Mouse (Mus musculus) cerebellum, adult 2 months (tissue): ENCODE results near the gene Myoz2. TPM values are rescaled to one million over a fixed set of nuclear protein-coding genes. Genes with fewer than 3 reads are reported as not detected.

Experiments used
- DNase-seq, 2 experiments: peaks; one replicate each; pipeline ENCODE4 v3.0.0; 2021
- H3K27ac ChIP-seq: fragments of 200-500 bp; 2 replicates; pipeline ENCODE4 v1.5.1; 2012; ENCODE audit warnings: low read length, control low read depth, inconsistent platforms; ENCODE audit not compliant: insufficient read depth
- H3K27me3 ChIP-seq: fragments of 200-500 bp; 2 replicates; pipeline ENCODE4 v1.6.1; 2012; ENCODE audit warnings: inconsistent platforms, mild to moderate bottlenecking, low read length, moderate library complexity; ENCODE audit not compliant: control insufficient read depth, insufficient read depth
- H3K4me1 ChIP-seq: fragments of 200-500 bp; 2 replicates; pipeline ENCODE4 v1.6.1; 2011; ENCODE audit warnings: low read length; ENCODE audit not compliant: control insufficient read depth, insufficient read depth
- H3K4me3 ChIP-seq: fragments of 200-500 bp; replicated peaks from 2 replicates; pipeline ENCODE3; 2011; ENCODE audit warnings: mild to moderate bottlenecking, low read depth, low read length, control low read depth; ENCODE audit not compliant: insufficient read depth
- CTCF ChIP-seq: fragments of 200-500 bp; IDR thresholded peaks from 2 replicates; pipeline ENCODE4 v1.5.1; 2011; ENCODE audit warnings: low read depth, mild to moderate bottlenecking, control low read depth, low read length, moderate library complexity, borderline replicate concordance; ENCODE audit not compliant: insufficient read depth
- POLR2A ChIP-seq: fragments of 200-500 bp; IDR thresholded peaks from 2 replicates; pipeline ENCODE4 v1.6.1; 2011; ENCODE audit warnings: low read length, control low read depth, borderline replicate concordance; ENCODE audit not compliant: insufficient read depth
- WGBS: fragments of 180-500 bp; shearing (Covaris S2); methylation state at CpG from one replicate; pipeline ENCODE4 v1.1.7; 2018; 5-methylcytosine and 5-hydroxymethylcytosine counted together
- polyA plus RNA-seq: library from polyadenylated mRNA; depleted of rRNA; stranded (reverse); fragments of >200 nt; gene quantifications from 2 replicates; pipeline ENCODE4 v1.2.3, GENCODE M21; 2012

Gene Myoz2
- polyA plus RNA-seq, 1 experiment = 0.11 TPM

DNA sequence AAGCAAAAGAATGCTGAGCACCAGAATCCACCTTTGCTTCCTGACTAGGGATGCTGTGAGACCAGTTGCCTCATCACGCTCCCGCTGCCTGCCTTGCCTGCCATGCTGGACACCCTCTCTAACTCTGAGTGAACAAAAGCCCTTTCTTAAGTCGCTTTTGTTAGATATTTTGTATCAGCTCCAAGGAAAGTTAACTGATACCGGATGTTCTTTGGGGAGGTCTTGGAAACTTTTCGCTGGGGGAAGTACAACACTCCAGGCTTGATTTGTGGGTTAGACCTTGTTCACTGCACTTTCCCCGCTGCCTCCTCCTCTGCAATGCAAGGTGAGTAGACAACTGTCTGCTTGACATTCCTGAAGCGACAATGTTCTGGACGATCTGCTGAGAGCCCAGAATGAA, 36.3 kb downstream of the Myoz2 start:
- TF ChIP-seq POLR2A (no peak), CTCF (no peak)
- no peak for DNase-seq
- 80% methylated on average over 8 of the region's 8 CpGs for WGBS
- H3K27ac ChIP-seq = no peak overlapping the region
- no peaks in the 10 kb centered on the region for H3K4me1 ChIP-seq
- H3K4me3 ChIP-seq = no peak overlapping the region
- no peaks in the 10 kb centered on the region for H3K27me3 ChIP-seq

DNA sequence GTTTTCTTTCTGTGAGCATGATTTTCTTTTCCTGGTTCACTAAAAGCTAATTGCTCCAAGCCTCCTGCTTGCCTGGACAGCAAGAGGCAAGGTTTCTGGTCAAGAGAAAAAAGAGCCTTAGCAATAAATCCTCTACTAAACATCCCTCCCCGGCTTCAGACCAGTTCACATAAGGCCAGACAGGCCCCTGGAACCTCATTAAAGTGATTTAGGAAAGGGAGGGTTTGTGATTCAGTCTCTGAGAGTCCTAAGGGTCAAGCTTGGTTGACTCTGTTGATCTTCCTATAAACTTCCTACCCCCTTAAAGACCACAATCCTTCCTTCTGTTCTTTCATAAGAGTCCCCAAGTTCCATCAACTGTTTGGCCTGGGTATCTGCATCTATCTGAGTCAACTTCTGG, 37.8 kb downstream of the Myoz2 start:
- Histone ChIP-seq H3K27ac (no peak overlapping the region), H3K4me3 (no peak overlapping the region)
- 89% methylated on average over 1 of the region's 1 CpGs for WGBS

DNA sequence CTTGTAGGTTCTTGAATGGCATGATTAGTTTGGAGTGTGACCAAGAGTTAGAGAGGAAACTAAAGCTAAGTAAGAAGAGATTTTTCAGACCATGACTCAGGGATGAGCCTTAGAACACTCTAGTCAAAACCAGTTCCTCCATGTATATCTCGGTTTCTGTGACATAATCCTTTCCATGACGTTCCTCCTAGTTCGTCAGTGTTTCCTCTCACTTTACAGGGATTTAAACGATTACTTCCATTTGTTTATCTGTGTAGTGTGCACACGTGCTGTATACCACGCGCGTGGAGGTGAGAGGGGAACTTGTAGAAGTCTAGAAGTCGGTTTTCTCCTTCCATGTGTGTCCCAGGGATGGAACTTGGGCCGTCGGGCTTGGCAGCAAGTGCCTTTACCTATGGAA, 47.9 kb downstream of the Myoz2 start:
- H3K27me3 ChIP-seq = no peaks in the 10 kb centered on the region
- WGBS = 92% methylated on average over 11 of the region's 11 CpGs
- DNase-seq = no peak
- H3K4me1 ChIP-seq = no peaks in the 10 kb centered on the region
- TF ChIP-seq POLR2A = no peak
- no peak for TF ChIP-seq CTCF
- no peak overlapping the region for H3K4me3 ChIP-seq
- H3K27ac ChIP-seq = no peak overlapping the region

More for the DNA sequence above, 37.8 kb downstream of the Myoz2 start:
- Histone ChIP-seq H3K4me1 (no peaks in the 10 kb centered on the region), H3K27me3 (no peaks in the 10 kb centered on the region)
- no peak for TF ChIP-seq CTCF
- TF ChIP-seq POLR2A = no peak
- no peak for DNase-seq

- H3K4me1 ChIP-seq = no peaks in the 10 kb centered on the region
- DNase-seq = no peak
- 58% methylated on average over 1 of the region's 1 CpGs for WGBS
- no peaks in the 10 kb centered on the region for H3K27me3 ChIP-seq
- H3K27ac ChIP-seq = no peak overlapping the region
- no peak for TF ChIP-seq POLR2A
- no peak for TF ChIP-seq CTCF
- no peak overlapping the region for H3K4me3 ChIP-seq
These were observed 48.4 kb downstream of the Myoz2 start for GRCm38 (mm10) chr3:122986386-122986785.

DNA sequence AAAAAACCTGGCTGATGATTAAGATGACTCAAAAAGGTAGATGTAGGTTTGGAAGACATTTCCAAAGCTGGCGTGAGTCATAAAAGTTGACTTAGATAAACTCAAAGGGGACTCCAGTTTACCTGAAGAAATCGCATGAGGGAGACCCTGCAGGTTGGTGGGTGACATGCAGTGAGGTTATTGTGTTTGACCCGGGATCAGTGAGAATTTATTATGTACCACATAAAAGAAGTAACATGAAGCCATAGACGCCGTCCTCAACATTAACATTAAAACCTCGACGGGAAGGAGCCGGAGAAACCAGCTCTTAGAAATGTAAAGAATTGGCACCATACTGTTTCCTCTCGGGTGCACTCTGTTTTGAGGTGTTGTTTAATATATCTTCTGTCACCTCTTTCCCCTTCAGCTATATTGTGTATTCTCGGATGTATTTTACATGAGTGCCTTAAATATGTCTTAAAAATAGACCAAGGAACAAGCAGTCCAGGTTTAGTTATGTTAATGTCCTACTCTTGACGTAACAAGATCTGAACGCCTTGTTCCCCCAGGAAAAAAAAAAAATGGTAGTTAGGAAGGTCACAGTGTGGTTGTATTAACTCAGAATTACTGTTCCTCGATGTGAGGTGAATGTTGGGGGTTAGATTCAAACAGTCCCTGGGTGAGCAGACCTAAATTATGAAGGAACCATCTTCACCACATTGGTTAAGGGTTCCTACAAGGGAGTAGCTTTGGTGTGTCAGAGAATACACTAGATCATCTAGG, 49.5 kb downstream of the Myoz2 start:
- TF ChIP-seq POLR2A (no peak), CTCF (no peak)
- WGBS = 18% methylated on average over 13 of the region's 13 CpGs
- Histone ChIP-seq H3K27me3 (no peaks in the 10 kb centered on the region), H3K4me3 (peak overlapping the region; percentile 60), H3K4me1 (no peaks in the 10 kb centered on the region), H3K27ac (0 out of 2 replicates have a peak overlapping the region, but pooled peaks have one; percentile 91)
- DNase-seq = peak in 1 of 2 experiments; percentile 18

DNA sequence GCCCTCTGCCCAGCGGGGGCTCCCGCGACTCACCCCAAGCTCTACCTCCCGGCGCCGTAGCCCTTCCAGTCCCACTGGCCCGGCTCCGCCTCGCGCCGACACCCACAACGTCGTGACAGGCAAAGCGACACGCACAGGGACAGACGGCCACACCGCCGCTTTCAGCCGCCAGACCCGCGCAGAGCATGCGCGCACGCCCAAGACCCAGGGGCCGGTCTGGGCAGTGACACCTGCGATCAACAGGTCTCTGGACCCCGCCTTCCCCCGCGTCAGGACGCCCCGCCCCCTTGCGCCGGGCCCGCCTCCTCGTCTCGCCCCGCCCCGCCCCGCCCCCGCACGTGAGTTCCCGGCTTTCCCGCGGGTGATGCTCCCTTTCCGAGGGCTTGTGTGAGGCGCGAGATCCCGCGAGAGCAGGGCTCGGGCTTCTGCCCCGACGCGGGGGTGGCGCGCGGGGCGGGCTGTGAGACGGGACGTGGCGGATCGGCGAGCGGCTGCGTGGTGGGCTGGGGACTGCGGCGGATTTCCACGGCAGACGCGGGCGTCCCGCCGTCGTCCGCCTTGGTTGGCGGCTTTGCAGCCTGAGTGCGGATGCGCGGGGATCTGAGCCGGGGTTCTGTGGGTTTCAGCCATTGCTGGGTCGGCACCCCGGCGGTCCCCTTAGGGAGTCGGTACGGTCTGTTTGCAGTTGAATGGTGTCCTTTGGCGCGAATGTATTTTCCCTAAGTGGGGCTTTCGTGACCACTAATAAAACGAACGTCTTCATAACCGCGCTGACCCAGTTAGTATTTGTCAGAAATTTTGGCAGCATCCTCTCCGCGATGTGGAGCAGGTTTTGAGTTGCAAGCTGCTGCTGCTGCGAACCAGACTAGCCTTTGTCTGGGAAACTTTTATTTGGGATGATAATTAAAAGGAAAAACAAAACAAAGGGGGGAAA, 50.3 kb downstream of the Myoz2 start, which contains the start of gene Usp53:
Gene Usp53, minus strand, starts transcription at position 262 of the 934 bp plus-strand sequence.
- WGBS = under 1% methylated on average over 94 of the region's 94 CpGs
- peak within 1 kb of the TSS; percentile 91 for H3K27ac ChIP-seq
- no peak for TF ChIP-seq CTCF
- TF ChIP-seq POLR2A = peak; percentile 83

GRCm38 (mm10) chr3:122983849-122984248, 51.0 kb downstream of the Myoz2 start:
- TF ChIP-seq POLR2A (no peak), CTCF (no peak)
- Histone ChIP-seq H3K4me1 (no peaks in the 10 kb centered on the region), H3K4me3 (peak overlapping the region; percentile 95), H3K27me3 (no peaks in the 10 kb centered on the region), H3K27ac (peak overlapping the region; percentile 85)
- no peak for DNase-seq
- under 1% methylated on average over 30 of the region's 30 CpGs for WGBS

More for the DNA sequence above, 50.3 kb downstream of the Myoz2 start, which contains the start of gene Usp53:
- Histone ChIP-seq H3K4me3 (peak within 1 kb of the TSS; percentile 95), H3K4me1 (no peaks in the 10 kb centered on the region), H3K27me3 (no peaks in the 10 kb centered on the region)
- DNase-seq = peak; percentile 95 to 96
